Mouse (Mus musculus): ENCODE data around the gene Thsd4. TPM values are rescaled to one million over a fixed set of nuclear protein-coding genes. Genes with fewer than 3 reads are reported as not detected.
A peak's percentile ranks its signal among the peaks of the same experiment; 100 is the strongest.

Gene Thsd4
- polyA plus RNA-seq, 1 experiment from 2014 or later = 30.5 TPM

DNA sequence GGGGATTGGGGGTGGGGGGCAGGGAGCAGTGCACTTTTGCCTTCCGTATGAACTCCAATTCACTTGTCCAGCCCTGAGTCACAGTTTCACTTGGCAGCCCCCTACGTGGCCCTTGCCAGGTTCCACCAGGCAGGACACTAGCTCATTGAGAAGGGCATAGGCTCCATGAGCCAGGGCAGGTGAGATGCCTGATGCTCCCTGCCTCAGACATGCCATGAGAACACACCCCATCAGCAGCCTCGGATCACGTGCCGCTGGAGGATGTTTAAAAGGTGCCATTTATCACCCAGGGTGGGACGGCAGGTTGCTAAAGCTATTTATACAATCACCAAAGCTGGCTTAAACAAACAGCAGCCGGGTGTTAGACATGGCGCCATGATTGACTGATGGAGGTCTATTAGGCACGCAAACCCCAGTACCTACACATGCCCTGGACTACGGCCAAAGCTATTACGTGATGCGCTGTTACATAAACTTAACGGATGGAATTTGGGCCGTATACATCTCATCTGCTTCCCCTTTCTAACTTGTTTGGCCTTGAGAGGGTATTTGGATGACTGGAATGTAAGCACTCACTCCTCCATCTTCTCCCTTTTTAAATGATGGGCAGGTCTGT is 157.6 kb downstream of the Thsd4 start:
- Histone ChIP-seq H3K4me3 (no peak overlapping the region), H3K9ac (no peak overlapping the region), H3K4me1 (peaks cover 40% of the 10 kb centered on the region), H3K27me3 (peaks cover 8% of the 10 kb centered on the region; the same call in 1 of the 2 replicates), H3K9me3 (no peaks in the 10 kb centered on the region), H3K27ac (no peak overlapping the region), H3K4me2 (replicated peaks) (no peak overlapping the region), H3K36me3 (no peaks in the 10 kb centered on the region)
- peak; percentile 46 for ATAC-seq (ENCODE audit: low FRiP score, low read depth)
- 35% methylated on average over 14 of the region's 14 CpGs for WGBS

DNA sequence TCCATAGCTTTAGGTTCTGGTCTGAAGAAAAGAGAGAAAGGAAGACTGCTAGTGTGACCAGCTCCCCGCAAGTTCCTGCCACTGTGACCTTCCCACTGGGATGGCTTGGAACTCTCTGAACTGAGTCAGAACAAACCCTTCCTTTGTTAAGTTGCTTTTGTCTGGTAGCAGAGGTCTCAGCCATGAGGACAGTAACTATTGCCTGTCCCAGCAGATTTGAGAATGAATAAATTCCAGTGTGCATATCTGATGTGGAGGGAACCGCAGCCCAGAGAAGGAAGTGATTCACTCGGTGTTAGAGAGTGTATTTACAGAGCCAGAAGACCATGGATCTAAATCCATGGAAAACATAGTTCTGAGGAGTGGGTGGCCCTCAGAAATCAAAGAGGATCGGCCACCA is 169.5 kb downstream of the Thsd4 start:
- no peaks in the 10 kb centered on the region for H3K9me3 ChIP-seq
- H3K27ac ChIP-seq = no peak overlapping the region
- ATAC-seq (ENCODE audit: low FRiP score, low read depth) = no peak
- H3K4me1 ChIP-seq = peaks cover 37% of the 10 kb centered on the region
- H3K4me2 ChIP-seq (replicated peaks) = no peak overlapping the region
- H3K9ac ChIP-seq = no peak overlapping the region
- H3K4me3 ChIP-seq = no peak overlapping the region
- peaks cover 19% of the 10 kb centered on the region; the same call in 1 of the 2 replicates for H3K27me3 ChIP-seq
- 81% methylated on average over 4 of the region's 4 CpGs for WGBS
- H3K36me3 ChIP-seq = no peaks in the 10 kb centered on the region

DNA sequence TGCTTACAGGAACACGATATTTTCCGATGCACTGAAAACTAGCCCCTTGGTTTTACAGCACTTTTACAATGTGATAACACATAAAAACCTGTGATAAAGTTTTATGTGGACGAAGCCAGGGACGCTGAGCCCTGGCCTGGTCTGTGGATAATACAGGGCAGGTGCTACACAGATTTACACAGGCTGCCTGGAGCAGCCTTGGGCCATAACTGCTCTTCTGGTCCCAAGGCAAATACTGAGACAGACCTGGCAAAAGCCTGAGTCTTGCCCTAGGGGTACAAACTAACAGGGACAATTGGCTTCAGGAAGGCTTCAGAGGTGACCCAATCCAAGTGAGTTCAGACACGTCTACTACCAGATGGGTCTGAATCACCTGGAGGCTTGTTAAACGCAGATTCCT is 170.7 kb downstream of the Thsd4 start:
- Histone ChIP-seq H3K4me1 (peaks cover 37% of the 10 kb centered on the region), H3K9me3 (no peaks in the 10 kb centered on the region), H3K4me3 (no peak overlapping the region), H3K27me3 (peaks cover 19% of the 10 kb centered on the region; the same call in 1 of the 2 replicates), H3K9ac (no peak overlapping the region), H3K36me3 (no peaks in the 10 kb centered on the region), H3K27ac (no peak overlapping the region), H3K4me2 (replicated peaks) (no peak overlapping the region)
- 20% methylated on average over 6 of the region's 6 CpGs for WGBS
- peak; percentile 71; the same call in 1 of the 2 replicates for ATAC-seq (ENCODE audit: low FRiP score, low read depth)

- Histone ChIP-seq H3K27ac (no peak overlapping the region), H3K9me3 (no peaks in the 10 kb centered on the region), H3K36me3 (no peaks in the 10 kb centered on the region), H3K4me3 (no peak overlapping the region), H3K27me3 (peaks cover under 1% of the 10 kb centered on the region; the same call in 1 of the 2 replicates), H3K4me1 (no peaks in the 10 kb centered on the region), H3K9ac (no peak overlapping the region), H3K4me2 (replicated peaks) (no peak overlapping the region)
- WGBS = 89% methylated on average over 5 of the region's 5 CpGs
- no peak for ATAC-seq (ENCODE audit: low FRiP score, low read depth)
Measured at GRCm38 (mm10) chr9:60336147-60336546, 185.7 kb downstream of the Thsd4 start.

- Histone ChIP-seq H3K27ac (no peak overlapping the region), H3K4me2 (replicated peaks) (no peak overlapping the region), H3K9ac (no peak overlapping the region), H3K4me3 (no peak overlapping the region), H3K9me3 (no peaks in the 10 kb centered on the region), H3K4me1 (no peaks in the 10 kb centered on the region), H3K36me3 (no peaks in the 10 kb centered on the region), H3K27me3 (no peaks in the 10 kb centered on the region)
- no peak for ATAC-seq (ENCODE audit: low FRiP score, low read depth)
- WGBS = 86% methylated on average over 6 of the region's 6 CpGs
Measured at GRCm38 (mm10) chr9:60335455-60335854, 186.4 kb downstream of the Thsd4 start.

DNA sequence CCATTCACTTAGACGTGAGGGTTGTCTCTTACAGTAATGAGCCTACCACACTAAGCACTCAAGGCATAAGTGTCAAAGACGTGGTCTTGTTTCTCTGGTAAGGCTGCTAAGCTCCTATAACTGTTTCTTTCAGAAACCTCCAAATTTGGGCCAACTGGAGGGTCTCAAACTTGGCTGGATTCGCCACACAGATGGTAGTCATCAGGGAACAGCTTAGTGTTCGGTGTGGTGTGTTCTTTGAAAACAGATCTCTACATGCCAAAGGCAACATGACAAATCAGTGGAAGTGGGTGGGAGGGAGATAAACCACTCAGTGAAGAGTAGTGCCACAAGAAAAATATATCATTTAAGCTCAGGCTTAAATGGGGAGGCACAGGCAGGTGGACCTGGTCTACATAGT is 191.9 kb downstream of the Thsd4 start:
- Histone ChIP-seq H3K27me3 (no peaks in the 10 kb centered on the region), H3K4me1 (0 out of 2 replicates have a peak, but pooled peaks cover 5% of the 10 kb centered on the region), H3K4me3 (no peak overlapping the region), H3K36me3 (no peaks in the 10 kb centered on the region), H3K9me3 (no peaks in the 10 kb centered on the region), H3K27ac (no peak overlapping the region), H3K9ac (no peak overlapping the region), H3K4me2 (replicated peaks) (no peak overlapping the region)
- ATAC-seq (ENCODE audit: low FRiP score, low read depth) = no peak
- 66% methylated on average over 4 of the region's 4 CpGs for WGBS

DNA sequence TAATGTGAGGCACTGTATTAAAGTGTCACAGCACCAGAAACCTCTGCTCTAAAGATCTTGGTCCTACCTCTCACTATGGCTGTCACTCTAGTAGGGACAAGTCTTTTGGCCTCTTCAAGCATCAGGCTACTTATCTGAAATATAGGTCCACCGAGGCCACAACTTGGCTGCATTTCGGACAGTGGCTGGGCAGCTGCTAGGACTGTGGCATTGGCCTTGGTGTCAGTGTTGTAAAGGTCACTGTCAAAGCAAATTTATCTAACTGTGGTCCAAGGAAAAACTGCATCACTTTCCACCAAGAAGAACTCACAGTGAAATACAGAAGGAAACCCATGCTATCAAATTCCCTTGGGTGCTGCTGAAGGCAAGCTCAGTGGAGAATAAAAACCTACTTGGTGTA is 197.1 kb downstream of the Thsd4 start:
- no peaks in the 10 kb centered on the region for H3K36me3 ChIP-seq
- H3K9me3 ChIP-seq = no peaks in the 10 kb centered on the region
- 92% methylated on average over 2 of the region's 2 CpGs for WGBS
- H3K9ac ChIP-seq = no peak overlapping the region
- H3K4me3 ChIP-seq = no peak overlapping the region
- ATAC-seq (ENCODE audit: low FRiP score, low read depth) = no peak
- no peaks in the 10 kb centered on the region for H3K27me3 ChIP-seq
- no peak overlapping the region for H3K4me2 ChIP-seq (replicated peaks)
- no peak overlapping the region for H3K27ac ChIP-seq
- 0 out of 2 replicates have a peak, but pooled peaks cover 5% of the 10 kb centered on the region for H3K4me1 ChIP-seq

DNA sequence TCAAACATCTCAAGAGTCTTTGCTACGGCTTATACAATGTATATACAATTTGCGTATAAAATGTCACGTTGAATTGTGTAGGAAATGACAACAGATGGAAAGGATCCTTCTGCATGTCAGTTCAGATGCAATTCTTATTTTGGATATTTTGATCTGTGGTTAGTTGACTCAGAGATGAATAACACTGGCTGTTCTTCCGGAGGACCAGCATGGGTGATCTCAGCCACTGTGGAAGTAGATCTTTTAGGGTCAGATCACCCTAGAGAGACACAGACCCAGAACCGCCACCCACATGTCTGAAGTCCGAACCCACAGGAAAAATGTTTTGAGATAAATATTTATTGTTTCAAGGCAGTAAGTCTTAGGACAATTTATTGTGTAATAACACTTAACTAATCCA is 198.4 kb downstream of the Thsd4 start:
- Histone ChIP-seq H3K27me3 (no peaks in the 10 kb centered on the region), H3K9me3 (no peaks in the 10 kb centered on the region), H3K27ac (no peak overlapping the region), H3K4me1 (0 out of 2 replicates have a peak, but pooled peaks cover 5% of the 10 kb centered on the region), H3K36me3 (no peaks in the 10 kb centered on the region), H3K9ac (no peak overlapping the region), H3K4me3 (no peak overlapping the region), H3K4me2 (replicated peaks) (no peak overlapping the region)
- 93% methylated on average over 6 of the region's 6 CpGs for WGBS
- no peak for ATAC-seq (ENCODE audit: low FRiP score, low read depth)

GRCm38 (mm10) chr9:60317291-60317690 is 204.6 kb downstream of the Thsd4 start:
- H3K4me1 ChIP-seq = peaks cover 13% of the 10 kb centered on the region; the same call in 1 of the 2 replicates
- H3K9ac ChIP-seq = no peak overlapping the region
- H3K27ac ChIP-seq = no peak overlapping the region
- ATAC-seq (ENCODE audit: low FRiP score, low read depth) = no peak
- WGBS = 74% methylated on average over 8 of the region's 8 CpGs
- no peaks in the 10 kb centered on the region for H3K27me3 ChIP-seq
- no peaks in the 10 kb centered on the region for H3K9me3 ChIP-seq
- H3K4me2 ChIP-seq (replicated peaks) = no peak overlapping the region
- no peak overlapping the region for H3K4me3 ChIP-seq
- H3K36me3 ChIP-seq = no peaks in the 10 kb centered on the region

DNA sequence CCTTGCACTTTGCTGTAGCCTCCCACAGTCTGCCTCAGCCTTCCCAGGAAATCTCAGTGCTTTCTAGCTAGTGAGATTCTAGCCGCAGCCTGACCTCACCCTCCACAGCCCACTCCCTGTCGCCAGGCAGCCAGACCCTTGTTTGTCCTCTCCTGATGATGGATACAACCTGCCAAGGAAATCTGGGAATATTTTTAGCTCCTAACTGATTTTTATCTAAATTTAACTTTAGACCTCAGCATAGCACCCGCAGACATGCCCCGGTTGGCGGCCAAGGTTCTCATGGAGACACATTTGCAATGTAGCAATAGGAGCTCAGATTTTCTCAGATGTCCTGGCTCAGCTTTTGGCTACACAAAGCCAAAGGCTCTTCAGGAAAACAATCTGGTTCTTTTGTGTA is 205.3 kb downstream of the Thsd4 start:
- ATAC-seq (ENCODE audit: low FRiP score, low read depth) = no peak
- no peak overlapping the region for H3K9ac ChIP-seq
- H3K4me2 ChIP-seq (replicated peaks) = no peak overlapping the region
- 89% methylated on average over 5 of the region's 5 CpGs for WGBS
- no peaks in the 10 kb centered on the region for H3K27me3 ChIP-seq
- no peak overlapping the region for H3K4me3 ChIP-seq
- H3K27ac ChIP-seq = no peak overlapping the region
- no peaks in the 10 kb centered on the region for H3K9me3 ChIP-seq
- H3K36me3 ChIP-seq = no peaks in the 10 kb centered on the region
- peaks cover 21% of the 10 kb centered on the region for H3K4me1 ChIP-seq

- Histone ChIP-seq H3K9ac (no peak overlapping the region), H3K27me3 (no peaks in the 10 kb centered on the region), H3K4me1 (peaks cover 25% of the 10 kb centered on the region), H3K4me3 (no peak overlapping the region), H3K9me3 (no peaks in the 10 kb centered on the region), H3K27ac (no peak overlapping the region), H3K36me3 (no peaks in the 10 kb centered on the region), H3K4me2 (replicated peaks) (no peak overlapping the region)
- no peak for ATAC-seq (ENCODE audit: low FRiP score, low read depth)
- WGBS = 66% methylated on average over 5 of the region's 5 CpGs
Measured at GRCm38 (mm10) chr9:60315533-60315932, 206.3 kb downstream of the Thsd4 start.

DNA sequence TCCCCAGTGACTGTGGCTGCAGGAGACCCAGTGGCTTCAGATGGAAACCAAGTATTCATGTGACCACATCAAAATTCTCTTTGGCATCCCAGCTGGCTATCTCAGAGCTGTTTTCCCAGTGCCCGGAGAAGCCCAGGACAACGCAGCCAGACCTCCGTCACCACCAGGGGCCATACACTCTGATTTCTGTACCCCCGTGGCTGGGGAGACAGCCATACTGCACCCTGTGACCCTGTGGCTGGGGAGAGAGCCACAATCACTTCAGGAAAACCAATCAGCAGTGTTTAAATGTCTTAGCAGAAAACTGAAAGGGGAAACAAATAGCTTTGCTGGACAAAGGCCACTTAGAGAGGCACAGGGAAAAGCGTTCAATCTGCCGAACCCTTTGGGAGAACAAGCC is 208.2 kb downstream of the Thsd4 start:
- Histone ChIP-seq H3K4me1 (peaks cover 36% of the 10 kb centered on the region), H3K9me3 (no peaks in the 10 kb centered on the region), H3K27me3 (no peaks in the 10 kb centered on the region), H3K9ac (no peak overlapping the region), H3K27ac (no peak overlapping the region), H3K36me3 (no peaks in the 10 kb centered on the region), H3K4me3 (no peak overlapping the region), H3K4me2 (replicated peaks) (no peak overlapping the region)
- 80% methylated on average over 6 of the region's 6 CpGs for WGBS
- no peak for ATAC-seq (ENCODE audit: low FRiP score, low read depth)

DNA sequence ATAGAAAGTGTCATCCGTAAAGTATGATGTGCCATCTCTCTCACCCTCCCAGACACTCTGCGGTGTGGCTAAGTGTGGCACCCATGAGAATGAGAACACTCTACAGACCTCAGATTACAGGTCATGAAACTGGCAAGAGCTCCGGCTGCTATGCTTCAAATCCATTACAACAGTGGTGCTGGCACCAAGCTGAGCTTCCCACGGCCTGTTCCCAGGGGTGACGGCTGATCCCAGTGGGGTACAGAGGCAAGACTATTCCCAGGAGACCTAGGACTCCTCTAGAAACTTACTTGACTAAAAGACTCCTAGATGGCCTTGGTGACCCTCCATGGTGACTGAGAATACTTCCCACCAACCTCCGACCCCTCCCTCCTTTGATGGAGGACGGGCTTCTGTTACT is 209.2 kb downstream of the Thsd4 start:
- H3K9me3 ChIP-seq = no peaks in the 10 kb centered on the region
- no peak for ATAC-seq (ENCODE audit: low FRiP score, low read depth)
- no peak overlapping the region for H3K9ac ChIP-seq
- no peaks in the 10 kb centered on the region for H3K27me3 ChIP-seq
- no peak overlapping the region for H3K4me2 ChIP-seq (replicated peaks)
- H3K36me3 ChIP-seq = no peaks in the 10 kb centered on the region
- peaks cover 44% of the 10 kb centered on the region for H3K4me1 ChIP-seq
- no peak overlapping the region for H3K4me3 ChIP-seq
- no peak overlapping the region for H3K27ac ChIP-seq
- WGBS = 78% methylated on average over 7 of the region's 7 CpGs
